Mouse (Mus musculus): Measurements from ENCODE around the gene Fermt2. TPM values are rescaled to one million over a fixed set of nuclear protein-coding genes. Genes with fewer than 3 reads are reported as not detected.
A peak's percentile ranks its signal among the peaks of the same experiment; 100 is the strongest.

The Fermt2 gene
- total and polyA plus RNA-seq, 2 experiments from 2014 or later = 26.4 to 66.7 TPM

GRCm38 (mm10) chr14:45548118-45548517, 18.2 kb upstream of the Fermt2 start:
- WGBS = 81% methylated on average over 3 of the region's 3 CpGs
- TF ChIP-seq CTCF (IDR thresholded peaks at IDR 0.05) = peak; percentile 71
- no peak for ATAC-seq (ENCODE audit: low FRiP score)

GRCm38 (mm10) chr14:45544905-45545304, 15.0 kb upstream of the Fermt2 start:
- no peaks in the 10 kb centered on the region for H3K4me1 ChIP-seq (ENCODE audit: insufficient read depth, low read length)
- no peak overlapping the region for H3K9ac ChIP-seq (replicated peaks; ENCODE audit: low read length, poor library complexity, severe bottlenecking)
- no peak overlapping the region for H3K27ac ChIP-seq (ENCODE audit: low read depth, low read length)
- 92% methylated on average over 7 of the region's 7 CpGs for WGBS
- ATAC-seq (ENCODE audit: low FRiP score) = no peak
- no peak for DNase-seq (ENCODE audit: low spot score)
- H3K9me3 ChIP-seq (ENCODE audit: low read length) = no peaks in the 10 kb centered on the region
- H3K27me3 ChIP-seq (ENCODE audit: insufficient read depth, low read length) = no peaks in the 10 kb centered on the region
- H3K4me2 ChIP-seq (ENCODE audit: low read depth, low read length, poor library complexity, severe bottlenecking) = no peak overlapping the region
- H3K4me3 ChIP-seq (ENCODE audit: low read depth, low read length) = no peak overlapping the region
- TF ChIP-seq CTCF (IDR thresholded peaks at IDR 0.05) = no peak
- no peaks in the 10 kb centered on the region for H3K36me3 ChIP-seq (ENCODE audit: insufficient read depth, low read length)

More at GRCm38 (mm10) chr14:45548118-45548517, 18.2 kb upstream of the Fermt2 start:
- H3K27me3 ChIP-seq (ENCODE audit: insufficient read depth, low read length) = no peaks in the 10 kb centered on the region
- H3K4me3 ChIP-seq (ENCODE audit: low read depth, low read length) = no peak overlapping the region
- no peaks in the 10 kb centered on the region for H3K36me3 ChIP-seq (ENCODE audit: insufficient read depth, low read length)
- no peaks in the 10 kb centered on the region for H3K9me3 ChIP-seq (ENCODE audit: low read length)
- no peak for DNase-seq (ENCODE audit: low spot score)
- H3K9ac ChIP-seq (replicated peaks; ENCODE audit: low read length, poor library complexity, severe bottlenecking) = no peak overlapping the region
- H3K4me2 ChIP-seq (ENCODE audit: low read depth, low read length, poor library complexity, severe bottlenecking) = no peak overlapping the region
- H3K27ac ChIP-seq (ENCODE audit: low read depth, low read length) = no peak overlapping the region
- H3K4me1 ChIP-seq (ENCODE audit: insufficient read depth, low read length) = no peaks in the 10 kb centered on the region

GRCm38 (mm10) chr14:45544026-45544425, 14.1 kb upstream of the Fermt2 start:
- H3K9ac ChIP-seq (replicated peaks; ENCODE audit: low read length, poor library complexity, severe bottlenecking) = no peak overlapping the region
- ATAC-seq (ENCODE audit: low FRiP score) = no peak
- H3K4me1 ChIP-seq (ENCODE audit: insufficient read depth, low read length) = no peaks in the 10 kb centered on the region
- no peak overlapping the region for H3K27ac ChIP-seq (ENCODE audit: low read depth, low read length)
- no peak for TF ChIP-seq CTCF (IDR thresholded peaks at IDR 0.05)
- H3K36me3 ChIP-seq (ENCODE audit: insufficient read depth, low read length) = no peaks in the 10 kb centered on the region
- no peak overlapping the region for H3K4me3 ChIP-seq (ENCODE audit: low read depth, low read length)
- H3K9me3 ChIP-seq (ENCODE audit: low read length) = no peaks in the 10 kb centered on the region
- no peaks in the 10 kb centered on the region for H3K27me3 ChIP-seq (ENCODE audit: insufficient read depth, low read length)
- no peak overlapping the region for H3K4me2 ChIP-seq (ENCODE audit: low read depth, low read length, poor library complexity, severe bottlenecking)
- DNase-seq (ENCODE audit: low spot score) = no peak
- WGBS = 79% methylated on average over 5 of the region's 6 CpGs

- peak; percentile 58; the same call in 1 of the 2 replicates for ATAC-seq (ENCODE audit: low FRiP score)
- Histone ChIP-seq H3K9ac (replicated peaks; ENCODE audit: low read length, poor library complexity, severe bottlenecking) (no peak overlapping the region), H3K4me1 (ENCODE audit: insufficient read depth, low read length) (no peaks in the 10 kb centered on the region), H3K4me2 (ENCODE audit: low read depth, low read length, poor library complexity, severe bottlenecking) (no peak overlapping the region), H3K9me3 (ENCODE audit: low read length) (no peaks in the 10 kb centered on the region), H3K27me3 (ENCODE audit: insufficient read depth, low read length) (no peaks in the 10 kb centered on the region), H3K36me3 (ENCODE audit: insufficient read depth, low read length) (no peaks in the 10 kb centered on the region), H3K4me3 (ENCODE audit: low read depth, low read length) (no peak overlapping the region), H3K27ac (ENCODE audit: low read depth, low read length) (peak overlapping the region; percentile 55; the same call in 1 of the 2 replicates)
- 41% methylated on average over 12 of the region's 12 CpGs for WGBS
- DNase-seq (ENCODE audit: low spot score) = peak; percentile 78
- peak; percentile 83 for TF ChIP-seq CTCF (IDR thresholded peaks at IDR 0.05)
Observed at GRCm38 (mm10) chr14:45539659-45540468, 9.9 kb upstream of the Fermt2 start.

- Histone ChIP-seq H3K27ac (ENCODE audit: low read depth, low read length) (peak overlapping the region; percentile 86; the same call in 1 of the 2 replicates), H3K4me1 (ENCODE audit: insufficient read depth, low read length) (peaks cover 10% of the 10 kb centered on the region), H3K27me3 (ENCODE audit: insufficient read depth, low read length) (no peaks in the 10 kb centered on the region), H3K9me3 (ENCODE audit: low read length) (no peaks in the 10 kb centered on the region), H3K36me3 (ENCODE audit: insufficient read depth, low read length) (no peaks in the 10 kb centered on the region), H3K4me3 (ENCODE audit: low read depth, low read length) (peak overlapping the region; percentile 88), H3K4me2 (ENCODE audit: low read depth, low read length, poor library complexity, severe bottlenecking) (peak overlapping the region; percentile 65), H3K9ac (replicated peaks; ENCODE audit: low read length, poor library complexity, severe bottlenecking) (peak overlapping the region; percentile 70)
- WGBS = 2% methylated on average over 37 of the region's 37 CpGs
- peak; percentile 42; the same call in 1 of the 2 replicates for ATAC-seq (ENCODE audit: low FRiP score)
- peak; percentile 52 for DNase-seq (ENCODE audit: low spot score)
- TF ChIP-seq CTCF (IDR thresholded peaks at IDR 0.05) = 0 out of 2 replicates have a peak, but pooled peaks have one; percentile 11
Observed at GRCm38 (mm10) chr14:45530364-45531345, 737 bp upstream of the Fermt2 start.

Measured in midbrain, postnatal 0 days (tissue).